Mouse (Mus musculus): ENCODE results near the gene Krtap17-1.

- TF ChIP-seq CTCF (IDR thresholded peaks at IDR 0.05; ENCODE audit: low read depth, low read length) (no peak), POLR2A (IDR thresholded peaks at IDR 0.05; ENCODE audit: borderline replicate concordance, low read depth, low read length) (no peak)
Observed at GRCm38 (mm10) chr11:100008336-100008735, 14.5 kb upstream of the Krtap17-1 start.

Measured in bone marrow macrophage, adult 2 months (primary cell).